Mouse (Mus musculus): ENCODE results near the gene Mfsd2b.

Gene Mfsd2b

GRCm38 (mm10) chr12:4873531-4873930 lies 628 bp downstream of the Mfsd2b start:
- in situ Hi-C loops (cut with MboI, MseI) = no loop called here

- in situ Hi-C loops (cut with MboI, MseI) = no loop called here
Observed at GRCm38 (mm10) chr12:4872983-4873477, 1.1 kb downstream of the Mfsd2b start.

DNA sequence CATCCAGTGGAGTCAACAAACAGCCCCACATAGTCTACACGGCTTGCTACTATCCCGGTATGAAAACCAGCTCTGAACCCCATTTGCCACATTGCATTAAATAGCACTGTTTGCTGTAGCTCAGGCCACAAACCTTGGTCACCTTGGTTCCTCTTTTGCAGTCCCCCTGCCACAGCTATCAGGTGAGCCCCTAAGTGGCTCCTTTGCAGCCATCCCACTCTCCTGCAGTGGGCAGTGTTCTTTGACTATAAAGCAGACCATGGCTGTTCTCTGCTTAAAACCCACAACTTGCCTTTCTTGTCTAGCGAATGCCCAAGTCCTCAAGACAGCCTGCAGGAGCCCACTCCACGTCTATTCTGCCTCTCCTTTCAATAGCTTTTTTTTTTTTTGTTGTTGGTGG lies 1.9 kb downstream of the Mfsd2b start:
- in situ Hi-C loops (cut with MboI, MseI) = no loop called here

- in situ Hi-C loops (cut with MboI, MseI) = no loop called here
Observed at GRCm38 (mm10) chr12:4871260-4871659, 2.9 kb downstream of the Mfsd2b start.

DNA sequence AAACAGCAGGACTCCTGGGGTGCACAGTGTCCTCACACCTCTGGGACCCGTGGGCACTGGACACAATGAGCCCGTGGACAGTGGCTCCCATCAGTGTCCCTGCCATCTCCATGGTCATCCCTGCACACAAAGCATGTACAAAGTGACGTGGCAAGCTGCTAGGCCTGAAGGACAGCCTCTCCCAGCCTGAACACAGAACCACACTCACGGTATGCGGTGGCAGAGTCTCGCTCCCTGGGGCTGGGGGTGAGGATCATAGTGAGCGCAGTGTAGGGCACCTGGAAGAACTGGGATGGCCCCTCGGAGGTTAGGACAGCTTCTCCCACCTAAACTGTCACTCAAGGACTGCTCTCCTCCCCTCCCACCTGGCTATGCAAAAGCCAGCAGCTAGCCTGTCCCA lies 5.2 kb downstream of the Mfsd2b start:
- in situ Hi-C loops (cut with MboI, MseI) = loop anchor here (5.0 kb wide), 1 partner anchor 93 kb away; no protein-coding TSS in a partner anchor

DNA sequence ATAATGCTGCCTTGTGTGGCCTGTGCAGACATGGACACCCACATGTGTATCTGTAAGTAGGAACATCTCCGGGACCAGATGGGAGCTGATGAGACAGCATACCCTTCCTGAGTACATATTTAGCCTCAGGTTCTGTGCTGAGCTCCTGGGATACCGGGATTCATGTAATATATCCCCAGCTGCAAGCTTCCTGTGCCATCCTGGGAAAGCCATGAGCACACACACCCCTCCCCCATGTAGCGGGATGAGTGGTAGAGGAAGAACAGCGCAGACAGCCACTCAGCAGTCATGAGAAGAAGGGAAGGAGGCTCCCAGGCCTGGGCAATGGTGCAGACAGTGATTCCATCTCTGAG lies 9.8 kb downstream of the Mfsd2b start:
- in situ Hi-C loops (cut with MboI, MseI) = no loop called here

- in situ Hi-C loops (cut with MboI, MseI) = no loop called here
Observed at GRCm38 (mm10) chr12:4863654-4864337, 10.4 kb downstream of the Mfsd2b start.

- in situ Hi-C loops (cut with MboI, MseI) = no loop called here
Observed at GRCm38 (mm10) chr12:4862672-4863071, 11.5 kb downstream of the Mfsd2b start.

DNA sequence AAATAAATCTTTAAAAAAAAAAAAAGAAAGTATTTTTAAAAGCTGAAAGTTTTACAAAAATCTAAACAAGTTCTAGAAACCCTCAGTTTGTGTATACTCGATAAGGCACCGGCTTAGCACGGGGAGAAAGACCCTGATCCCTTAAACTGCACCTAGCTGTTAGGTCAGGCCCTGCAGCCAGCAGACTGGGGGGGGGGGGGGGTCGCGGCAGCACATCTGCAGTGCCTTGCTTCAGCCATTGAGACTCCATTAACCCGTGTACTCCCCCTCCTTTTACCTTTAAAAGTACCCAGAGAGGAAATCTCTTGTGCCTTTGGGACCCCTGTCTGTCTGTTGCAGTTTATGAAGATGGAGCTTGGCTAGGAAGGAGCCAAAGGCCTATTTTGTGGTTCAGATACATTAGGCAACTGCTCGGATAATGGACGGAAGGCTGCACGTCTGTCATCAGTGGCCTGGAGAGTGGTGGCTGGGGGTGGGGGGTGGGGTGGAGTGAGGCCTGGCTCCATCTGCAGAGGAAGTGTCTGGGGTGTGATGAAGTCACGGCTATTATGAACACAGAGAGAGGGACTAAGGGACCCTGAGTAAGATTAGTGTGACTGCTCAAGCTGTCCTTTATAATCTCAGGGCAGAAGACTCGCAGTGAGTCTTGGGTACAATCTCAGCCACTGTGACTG lies 14.8 kb downstream of the Mfsd2b start:
- in situ Hi-C loops (cut with MboI, MseI) = no loop called here

DNA sequence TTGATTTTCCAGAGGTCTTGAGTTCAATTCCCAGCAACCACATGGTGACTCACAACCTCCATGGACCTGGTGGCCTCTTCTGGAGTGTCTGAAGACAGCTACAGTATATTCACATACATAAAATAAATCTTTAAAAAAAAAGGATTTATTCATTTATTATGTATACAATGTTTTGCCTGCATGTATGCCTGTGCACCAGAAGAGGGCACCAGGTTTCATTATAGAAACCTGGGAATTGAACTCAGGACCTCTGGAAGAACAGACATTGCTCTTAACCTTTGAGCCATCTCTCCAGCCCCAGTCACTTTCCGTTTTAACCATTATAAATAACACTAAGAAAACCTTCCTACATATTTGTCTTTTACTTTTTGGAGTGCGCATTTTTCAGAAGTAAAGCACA lies 17.3 kb downstream of the Mfsd2b start:
- in situ Hi-C loops (cut with MboI, MseI) = no loop called here

GRCm38 (mm10) chr12:4856160-4856559 lies 18.0 kb downstream of the Mfsd2b start:
- in situ Hi-C loops (cut with MboI, MseI) = no loop called here

DNA sequence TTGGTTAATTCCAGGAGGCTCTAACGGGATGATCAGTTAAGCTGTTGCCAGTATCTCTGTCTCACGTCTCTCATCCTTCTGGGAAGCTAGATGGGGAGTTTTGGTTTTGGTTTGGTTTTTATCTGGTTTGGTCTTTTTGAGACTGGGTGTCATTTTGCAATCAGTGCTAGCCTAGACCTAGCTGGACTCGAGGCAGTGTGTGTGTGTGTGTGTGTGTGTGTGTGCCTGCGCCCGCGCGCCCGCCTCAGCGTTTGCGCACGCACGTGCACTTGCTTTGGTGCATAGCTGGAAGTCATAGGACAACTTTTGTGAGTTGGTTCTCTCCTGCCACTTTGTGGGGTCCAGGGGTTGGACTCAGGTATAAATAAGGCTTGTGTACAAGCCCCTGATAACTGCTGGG lies 30.4 kb downstream of the Mfsd2b start:
- in situ Hi-C loops (cut with MboI, MseI) = no loop called here

DNA sequence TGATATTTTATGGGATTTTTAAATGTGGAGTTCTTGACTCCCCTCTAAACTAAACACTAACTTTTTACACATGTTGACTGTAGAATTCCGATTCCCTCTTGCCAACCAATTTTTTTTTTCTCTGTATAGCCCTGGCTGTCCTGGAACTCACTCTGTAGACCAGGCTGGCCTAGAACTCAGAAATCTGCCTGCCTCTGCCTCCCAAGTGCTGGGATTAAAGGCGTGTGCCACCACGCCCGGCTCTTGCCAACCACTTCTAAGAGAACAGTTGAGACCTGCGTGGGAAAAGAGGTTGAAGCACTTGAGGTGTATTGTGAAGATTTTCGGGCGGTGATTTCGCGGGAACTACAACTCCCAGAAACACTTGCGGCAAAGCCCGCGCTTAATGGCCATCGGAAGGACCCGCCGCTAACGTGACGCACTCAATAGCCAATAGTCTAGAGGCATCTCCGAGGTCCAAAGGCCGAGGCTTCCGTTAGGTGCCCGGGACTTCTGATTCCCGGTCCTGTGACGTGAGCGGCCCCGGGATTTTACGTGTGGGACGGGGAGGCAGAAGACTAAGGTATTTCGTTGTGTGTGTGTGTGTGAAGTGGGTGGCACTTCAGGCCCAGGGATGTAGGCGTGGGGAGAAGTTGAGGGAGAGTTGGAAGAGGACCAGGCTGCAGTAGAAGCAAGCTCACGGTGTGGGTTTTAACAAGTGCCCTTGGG lies 31.1 kb downstream of the Mfsd2b start, which contains the start of gene Wdcp:
Gene Wdcp, plus strand, starts transcription at position 414 of the 708 bp plus-strand sequence.
- in situ Hi-C loops (cut with MboI, MseI) = no loop called here

DNA sequence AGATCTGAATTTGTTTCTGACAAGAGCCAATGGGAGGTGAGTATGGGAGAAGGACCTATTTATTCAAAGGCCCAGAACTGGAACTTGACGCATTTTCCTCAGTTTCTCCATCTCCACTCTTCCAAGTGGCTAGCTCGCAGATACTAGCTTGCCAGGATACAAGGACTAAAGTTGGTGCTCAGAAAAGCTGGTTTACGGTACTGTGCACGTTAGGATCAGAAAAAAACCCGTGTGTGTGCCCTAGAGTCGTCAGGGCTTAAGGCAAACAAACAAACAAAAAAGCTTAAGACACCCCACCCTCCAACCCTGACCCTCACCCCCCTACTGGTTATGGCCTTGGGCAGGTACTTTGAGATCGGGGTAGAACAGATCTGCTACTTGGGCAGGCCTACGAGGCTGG lies 31.7 kb downstream of the Mfsd2b start:
- in situ Hi-C loops (cut with MboI, MseI) = no loop called here

- in situ Hi-C loops (cut with MboI, MseI) = no loop called here
Observed at GRCm38 (mm10) chr12:4841392-4841887, 32.7 kb downstream of the Mfsd2b start, which contains the start of gene Fkbp1b. Gene Fkbp1b, minus strand, starts transcription at chr12:4841591.

DNA sequence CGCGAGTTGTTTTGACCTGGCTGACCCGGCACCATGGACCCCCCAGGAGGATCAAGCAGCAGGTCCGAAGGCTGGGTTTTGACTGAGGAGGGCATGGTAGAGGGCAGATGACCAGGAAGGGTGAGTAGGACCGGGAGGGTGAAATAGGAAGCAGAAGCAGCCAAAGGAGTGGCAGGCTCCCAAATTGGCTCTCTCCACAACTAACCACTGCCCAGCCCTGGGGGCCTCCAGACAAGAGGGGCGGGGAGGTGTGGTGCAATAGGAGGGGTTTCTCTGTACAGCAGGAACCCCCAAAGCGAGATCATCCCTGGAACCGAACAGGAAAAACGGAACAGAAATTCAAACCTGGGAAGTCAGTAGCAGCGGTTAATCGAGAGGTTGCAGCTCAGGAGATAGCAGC lies 33.4 kb downstream of the Mfsd2b start:
- in situ Hi-C loops (cut with MboI, MseI) = no loop called here

DNA sequence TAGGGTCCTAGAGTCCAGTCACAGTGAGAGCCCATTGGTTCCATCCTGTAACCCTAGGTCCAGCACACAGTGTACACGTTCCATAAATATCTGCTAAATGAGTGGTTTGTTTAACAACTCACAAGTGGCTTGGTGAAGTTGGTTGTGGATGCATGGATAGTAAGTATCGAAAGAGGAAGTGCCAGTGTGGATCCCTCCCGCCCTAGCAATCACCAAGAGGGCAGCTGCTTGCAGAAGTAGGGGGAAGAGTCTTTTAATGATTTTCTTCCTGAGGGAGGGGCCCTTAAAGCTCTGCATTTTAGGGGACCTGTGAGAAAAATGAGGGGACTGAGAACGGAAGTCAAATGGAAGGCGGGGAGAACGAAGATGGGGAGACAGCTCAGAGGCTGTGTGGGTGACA lies 34.1 kb downstream of the Mfsd2b start:
- in situ Hi-C loops (cut with MboI, MseI) = no loop called here

DNA sequence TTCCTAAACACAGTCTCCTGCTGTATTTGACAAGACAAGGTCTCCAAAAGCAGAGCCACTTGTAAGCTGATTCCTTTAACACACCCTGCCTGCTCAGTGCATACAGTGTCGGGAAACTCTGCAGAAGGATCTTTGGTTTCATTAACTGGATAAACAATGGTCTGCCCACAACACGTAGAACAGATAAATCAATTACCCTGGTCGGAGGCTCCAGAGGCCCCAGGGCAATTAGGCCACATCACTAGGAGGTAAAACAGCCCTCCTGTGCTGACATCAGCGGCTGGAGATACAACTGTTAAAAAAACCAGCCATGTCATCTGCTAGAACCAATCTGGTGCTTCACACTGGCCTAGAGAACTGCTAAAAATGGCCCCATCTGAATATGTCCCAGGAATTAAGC lies 37.2 kb downstream of the Mfsd2b start:
- in situ Hi-C loops (cut with MboI, MseI) = no loop called here

DNA sequence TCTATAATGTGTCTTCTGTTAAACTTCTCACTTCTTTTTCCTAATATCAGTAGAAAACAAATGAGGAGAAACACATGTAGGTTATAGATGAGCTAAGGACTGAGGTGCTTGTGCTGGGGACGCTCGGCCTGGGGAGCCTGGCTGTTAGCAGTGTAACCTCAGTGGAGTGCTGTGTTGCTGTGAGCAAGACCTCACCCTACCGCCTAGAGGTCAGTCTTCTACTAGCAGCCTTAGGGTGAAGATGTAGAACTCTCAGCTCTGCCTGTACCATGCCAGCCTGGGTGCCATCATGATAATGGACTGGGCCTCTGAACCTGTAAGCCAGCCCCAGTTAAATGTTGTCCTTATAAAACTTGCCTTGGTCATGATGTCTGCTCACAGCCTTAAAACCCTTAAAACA lies 46.9 kb downstream of the Mfsd2b start:
- in situ Hi-C loops (cut with MboI, MseI) = no loop called here

GRCm38 (mm10) chr12:4817361-4818101 lies 56.6 kb downstream of the Mfsd2b start, which contains the start of gene Sf3b6:
Gene Sf3b6, plus strand, starts transcription at chr12:4817544.
- in situ Hi-C loops (cut with MboI, MseI) = no loop called here

- in situ Hi-C loops (cut with MboI, MseI) = no loop called here
Observed at GRCm38 (mm10) chr12:4816680-4817360, 57.3 kb downstream of the Mfsd2b start.

Data from T-helper 2 cell (primary cell).